Mouse (Mus musculus) kidney, embryonic 16.5 days (tissue): ENCODE measurements around the gene Spaca9. TPM values are rescaled to one million over a fixed set of nuclear protein-coding genes. Genes with fewer than 3 reads are reported as not detected.

Experiments
- ATAC-seq: fragments of 200-750 bp; cut with Nextera tagmentation; 2 replicates; pipeline ENCODE4 v1.8.0; 2017; ENCODE audit warnings: moderate TSS enrichment; ENCODE audit not compliant: low FRiP score, low TSS enrichment
- H3K27ac ChIP-seq: fragments of 300-500 bp; sonication (generic); 2 replicates; pipeline ENCODE4 v1.5.1; 2014; ENCODE audit warnings: low read length
- H3K27me3 ChIP-seq: fragments of 300-500 bp; sonication (generic); 2 replicates; pipeline ENCODE4 v1.6.1; 2014; ENCODE audit warnings: low read length, control low read depth, mixed read lengths; ENCODE audit not compliant: insufficient read depth
- H3K36me3 ChIP-seq: fragments of 300-500 bp; sonication (generic); 2 replicates; pipeline ENCODE4 v1.6.1; 2014; ENCODE audit warnings: low read length, control low read depth, mixed read lengths; ENCODE audit not compliant: insufficient read depth
- H3K4me1 ChIP-seq: fragments of 300-500 bp; sonication (generic); 2 replicates; pipeline ENCODE4 v1.6.1; 2014; ENCODE audit warnings: low read length, control low read depth, mixed read lengths; ENCODE audit not compliant: insufficient read depth
- H3K4me2 ChIP-seq: fragments of 300-500 bp; sonication (generic); replicated peaks from 2 replicates; pipeline ENCODE4 v1.6.1; 2014; ENCODE audit warnings: low read depth, low read length
- H3K4me3 ChIP-seq: fragments of 300-500 bp; sonication (generic); 2 replicates; pipeline ENCODE4 v1.5.1; 2014; ENCODE audit warnings: mild to moderate bottlenecking, low read length
- H3K9ac ChIP-seq: fragments of 300-500 bp; sonication (generic); replicated peaks from 2 replicates; pipeline ENCODE4 v1.6.1; 2014; ENCODE audit warnings: low read length
- H3K9me3 ChIP-seq: fragments of 300-500 bp; sonication (generic); 2 replicates; pipeline ENCODE4 v1.6.1; 2016; ENCODE audit warnings: low read length, control low read depth
- WGBS: fragments of 180-500 bp; shearing (Covaris S2); extraction: QIAGEN DNeasy Blood & Tissue Kit; methylation state at CpG from one replicate; pipeline ENCODE4 v1.1.7; 2014; 5-methylcytosine and 5-hydroxymethylcytosine counted together
- polyA plus RNA-seq: library from polyadenylated mRNA; unstranded; fragments of >200 nt; fragmentation: Nextera tagmentation; extraction: Ambion mirVana; gene quantifications from 2 replicates; pipeline ENCODE4 v1.2.1, GENCODE M21; 2015

Gene Spaca9
- 2.3 and 2.7 TPM in 2 replicates for polyA plus RNA-seq

DNA sequence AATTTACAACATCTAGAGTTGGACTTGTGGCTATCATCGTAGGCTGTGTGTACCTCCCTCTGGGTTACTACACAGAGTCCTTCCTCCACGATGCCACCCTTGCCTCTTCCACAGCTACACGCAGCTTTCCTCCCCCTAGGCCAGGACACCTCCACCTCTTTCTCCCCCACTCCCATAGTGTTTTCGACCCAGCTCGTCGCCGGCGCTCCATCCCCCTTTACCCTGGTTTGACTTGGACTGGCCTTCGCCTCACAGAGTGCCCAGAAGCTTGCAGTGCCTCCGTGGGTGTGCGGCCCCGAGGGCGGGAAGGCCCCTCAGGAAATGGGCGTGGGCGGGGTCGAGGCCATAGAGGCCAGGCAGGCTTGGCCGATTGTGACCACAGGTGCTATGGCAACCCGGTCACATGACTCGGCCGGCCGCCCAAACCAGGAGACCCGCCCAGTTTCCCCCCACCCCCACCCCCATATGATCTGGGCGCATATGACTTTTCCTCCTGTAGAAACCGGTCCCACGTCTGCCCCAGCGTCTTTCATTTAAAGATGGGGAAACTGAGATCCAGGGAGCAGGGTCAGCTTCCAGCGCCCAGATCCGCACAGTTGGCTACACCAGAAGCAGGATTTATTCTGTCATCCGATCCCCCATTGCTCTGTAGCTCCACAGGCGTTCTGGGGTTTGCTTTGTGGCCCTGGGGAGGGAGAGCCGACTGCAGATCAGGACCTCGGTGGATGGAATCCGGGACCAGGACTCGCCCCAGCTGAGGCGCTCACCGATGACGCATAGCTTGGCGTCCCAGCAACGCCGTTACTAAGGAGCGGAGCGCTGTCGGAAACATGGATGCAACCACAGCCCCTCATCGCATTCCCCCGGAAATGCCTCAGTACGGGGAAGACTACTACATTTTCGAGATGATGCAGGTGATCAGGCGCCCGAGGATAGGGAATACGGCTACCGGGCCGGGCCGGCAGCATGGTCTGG lies at the start of gene Spaca9, which contains the start of gene Ak8:
Gene Spaca9, minus strand, starts transcription at position 367 of the 975 bp plus-strand sequence.
Gene Ak8, plus strand, starts transcription at position 804 of the 975 bp plus-strand sequence.
- peaks cover 19% of the 10 kb centered on the region for H3K4me1 ChIP-seq
- H3K4me2 ChIP-seq: peak within 1 kb of the TSS; percentile 92
- ATAC-seq: peak; percentile 91
- H3K27me3 ChIP-seq: no peaks in the 10 kb centered on the region
- H3K36me3 ChIP-seq: no peaks in the 10 kb centered on the region
- peak within 1 kb of the TSS; percentile 79 for H3K27ac ChIP-seq
- H3K4me3 ChIP-seq: peak within 1 kb of the TSS; percentile 65
- H3K9me3 ChIP-seq: no peaks in the 10 kb centered on the region
- H3K9ac ChIP-seq: peak within 1 kb of the TSS; percentile 78
- WGBS: under 1% methylated on average over 53 of the region's 53 CpGs

DNA sequence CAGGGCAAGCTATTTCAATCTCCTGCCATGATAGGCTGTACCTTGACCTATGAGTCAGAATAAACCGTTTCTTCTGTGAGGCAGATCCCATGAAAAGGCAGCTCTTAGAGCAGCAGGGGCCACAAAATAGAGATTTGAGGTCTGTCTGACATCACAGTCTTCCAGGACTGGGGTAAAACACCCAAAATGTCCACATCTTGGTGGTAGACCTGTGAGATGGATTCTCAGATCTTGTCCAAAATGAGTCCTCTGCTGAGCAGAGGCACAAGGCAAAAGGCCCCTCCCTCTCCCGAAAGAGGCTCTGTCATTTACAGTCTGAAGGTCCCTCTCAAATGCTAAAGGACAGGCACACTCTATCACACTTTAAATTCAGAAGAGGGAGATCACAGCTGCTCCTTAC lies 48.2 kb upstream of the Spaca9 start:
- Histone ChIP-seq H3K27ac (no peak overlapping the region), H3K4me3 (no peak overlapping the region), H3K27me3 (peaks cover 25% of the 10 kb centered on the region), H3K9me3 (no peaks in the 10 kb centered on the region), H3K9ac (no peak overlapping the region), H3K4me2 (no peak overlapping the region), H3K36me3 (no peaks in the 10 kb centered on the region), H3K4me1 (peaks cover 18% of the 10 kb centered on the region)
- ATAC-seq: no peak
- WGBS: 89% methylated on average over 2 of the region's 2 CpGs

DNA sequence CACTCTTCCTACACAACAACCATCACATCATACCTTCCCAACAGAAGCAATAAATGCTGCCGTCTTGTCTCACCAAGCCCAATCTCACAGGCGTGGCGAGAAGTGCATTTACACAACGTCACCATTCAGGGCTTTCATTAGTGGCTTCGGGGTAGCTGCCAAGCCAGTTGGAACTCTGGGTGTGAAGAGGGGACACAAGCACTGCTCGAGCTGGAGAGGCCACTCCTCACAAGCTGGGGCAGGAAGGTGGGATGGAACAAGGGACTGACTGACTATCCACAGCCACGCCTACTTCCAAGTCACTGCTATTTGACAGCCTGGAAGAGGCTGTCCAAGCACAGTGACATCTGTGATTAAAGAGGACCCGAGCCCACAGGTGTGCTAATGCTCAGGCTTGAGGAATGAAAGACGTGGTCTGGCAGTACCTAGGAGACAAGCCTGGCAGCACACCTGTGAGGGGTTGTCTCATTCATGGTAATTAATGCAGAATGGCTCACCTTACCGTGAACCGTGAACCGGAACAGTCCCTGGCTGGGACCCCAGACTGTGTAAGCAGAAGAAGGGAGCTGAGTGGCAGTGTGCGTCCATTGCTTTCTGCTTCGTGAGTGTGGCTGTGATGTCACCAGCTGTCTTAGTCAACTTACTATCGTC lies 47.3 kb upstream of the Spaca9 start:
- 54% methylated on average over 15 of the region's 15 CpGs for WGBS
- H3K4me2 ChIP-seq: no peak overlapping the region
- no peak overlapping the region for H3K4me3 ChIP-seq
- H3K36me3 ChIP-seq: no peaks in the 10 kb centered on the region
- peaks cover 20% of the 10 kb centered on the region for H3K27me3 ChIP-seq
- no peak overlapping the region for H3K27ac ChIP-seq
- no peak overlapping the region for H3K9ac ChIP-seq
- ATAC-seq: no peak
- no peaks in the 10 kb centered on the region for H3K9me3 ChIP-seq
- peaks cover 12% of the 10 kb centered on the region for H3K4me1 ChIP-seq

DNA sequence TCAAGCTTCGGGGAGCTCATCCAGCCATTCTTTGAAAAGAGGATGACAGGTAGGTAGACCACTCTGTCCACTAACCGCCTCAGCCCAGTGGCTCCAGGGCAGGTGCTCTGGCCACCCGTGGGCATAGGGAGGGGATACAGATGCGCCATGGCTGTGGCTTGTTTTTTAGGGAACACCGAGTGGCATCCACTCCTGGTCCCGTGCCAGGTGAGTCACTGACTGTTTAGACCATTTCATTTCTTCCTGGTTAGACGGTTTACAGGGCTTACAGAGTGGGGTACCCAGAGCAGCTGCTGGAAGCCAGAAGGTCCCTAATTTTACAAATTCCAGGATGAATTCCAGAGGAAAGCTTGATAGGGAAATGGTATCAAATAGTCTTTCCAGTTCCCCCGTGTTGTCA lies 43.2 kb upstream of the Spaca9 start:
- Histone ChIP-seq H3K9me3 (no peaks in the 10 kb centered on the region), H3K27ac (no peak overlapping the region), H3K4me1 (no peaks in the 10 kb centered on the region), H3K27me3 (no peaks in the 10 kb centered on the region), H3K4me3 (no peak overlapping the region), H3K36me3 (no peaks in the 10 kb centered on the region), H3K4me2 (no peak overlapping the region), H3K9ac (no peak overlapping the region)
- no peak for ATAC-seq
- WGBS: 79% methylated on average over 8 of the region's 8 CpGs

DNA sequence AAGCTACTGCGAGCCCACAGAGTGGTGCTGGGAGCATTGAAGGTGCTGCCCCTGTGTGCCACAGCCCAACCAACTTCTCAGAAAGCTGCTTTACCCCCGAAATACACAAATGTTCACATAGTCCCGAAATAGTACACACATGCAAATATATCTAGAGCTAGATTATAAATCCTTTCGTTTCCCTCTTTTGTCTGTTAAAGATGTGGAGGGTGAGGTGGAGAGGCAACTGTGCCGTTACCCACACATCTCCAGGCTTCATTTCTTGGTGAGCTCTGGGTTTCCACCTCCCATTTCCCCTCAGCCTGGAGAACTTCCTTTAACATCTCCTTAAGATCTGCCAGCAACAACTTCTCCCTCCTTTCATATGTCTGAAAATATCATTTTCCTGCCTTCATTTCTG lies 40.6 kb upstream of the Spaca9 start:
- ATAC-seq: no peak
- Histone ChIP-seq H3K4me3 (no peak overlapping the region), H3K9me3 (no peaks in the 10 kb centered on the region), H3K9ac (no peak overlapping the region), H3K27me3 (no peaks in the 10 kb centered on the region), H3K36me3 (no peaks in the 10 kb centered on the region), H3K4me1 (no peaks in the 10 kb centered on the region), H3K4me2 (no peak overlapping the region), H3K27ac (no peak overlapping the region)
- WGBS: 78% methylated on average over 5 of the region's 5 CpGs

DNA sequence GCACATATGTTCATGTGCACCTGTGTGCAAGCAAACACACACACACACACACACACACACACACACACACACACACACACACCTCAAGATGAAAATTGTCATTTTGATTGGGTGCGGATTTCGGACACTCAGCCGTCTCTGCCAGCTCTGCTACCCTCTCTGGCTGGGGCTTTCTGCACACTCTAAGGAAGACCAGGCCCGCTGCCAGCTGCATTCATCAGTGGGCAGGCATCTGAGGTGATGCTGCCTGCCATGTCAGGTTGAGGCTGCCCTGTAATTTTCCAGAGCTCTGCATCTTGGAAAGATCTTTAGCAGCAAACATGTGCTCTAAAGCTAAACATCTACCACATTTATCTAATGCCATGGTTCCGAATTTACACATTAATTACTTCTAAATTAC lies 37.6 kb upstream of the Spaca9 start:
- H3K27ac ChIP-seq: no peak overlapping the region
- WGBS: 79% methylated on average over 5 of the region's 5 CpGs
- no peaks in the 10 kb centered on the region for H3K27me3 ChIP-seq
- H3K9ac ChIP-seq: no peak overlapping the region
- H3K9me3 ChIP-seq: no peaks in the 10 kb centered on the region
- no peaks in the 10 kb centered on the region for H3K4me1 ChIP-seq
- H3K4me3 ChIP-seq: no peak overlapping the region
- H3K36me3 ChIP-seq: no peaks in the 10 kb centered on the region
- no peak overlapping the region for H3K4me2 ChIP-seq
- no peak for ATAC-seq

DNA sequence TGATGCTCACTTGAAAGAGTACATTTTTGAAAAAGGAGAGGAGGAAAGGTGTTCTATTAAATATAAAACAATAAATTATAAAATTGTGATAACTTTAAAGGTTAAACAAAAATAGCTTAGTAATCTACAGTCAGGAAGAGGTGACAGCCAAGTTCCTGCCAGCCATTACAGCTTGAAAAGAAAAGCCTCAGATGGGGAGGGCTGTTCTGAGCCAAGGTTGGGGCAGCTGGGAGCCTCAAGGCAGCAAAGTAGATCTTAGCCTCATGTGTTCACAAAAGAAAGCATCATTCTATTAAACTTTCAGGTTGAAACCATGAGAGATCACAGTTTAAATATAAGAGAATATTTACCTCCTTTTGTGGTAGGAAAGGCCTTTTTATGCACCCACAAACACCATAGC lies 31.1 kb upstream of the Spaca9 start:
- H3K9ac ChIP-seq: no peak overlapping the region
- no peaks in the 10 kb centered on the region for H3K27me3 ChIP-seq
- 0 out of 2 replicates have a peak, but pooled peaks cover 3% of the 10 kb centered on the region for H3K4me1 ChIP-seq
- no peak overlapping the region for H3K27ac ChIP-seq
- H3K36me3 ChIP-seq: no peaks in the 10 kb centered on the region
- no peak overlapping the region for H3K4me2 ChIP-seq
- H3K4me3 ChIP-seq: no peak overlapping the region
- no peak for ATAC-seq
- no peaks in the 10 kb centered on the region for H3K9me3 ChIP-seq

DNA sequence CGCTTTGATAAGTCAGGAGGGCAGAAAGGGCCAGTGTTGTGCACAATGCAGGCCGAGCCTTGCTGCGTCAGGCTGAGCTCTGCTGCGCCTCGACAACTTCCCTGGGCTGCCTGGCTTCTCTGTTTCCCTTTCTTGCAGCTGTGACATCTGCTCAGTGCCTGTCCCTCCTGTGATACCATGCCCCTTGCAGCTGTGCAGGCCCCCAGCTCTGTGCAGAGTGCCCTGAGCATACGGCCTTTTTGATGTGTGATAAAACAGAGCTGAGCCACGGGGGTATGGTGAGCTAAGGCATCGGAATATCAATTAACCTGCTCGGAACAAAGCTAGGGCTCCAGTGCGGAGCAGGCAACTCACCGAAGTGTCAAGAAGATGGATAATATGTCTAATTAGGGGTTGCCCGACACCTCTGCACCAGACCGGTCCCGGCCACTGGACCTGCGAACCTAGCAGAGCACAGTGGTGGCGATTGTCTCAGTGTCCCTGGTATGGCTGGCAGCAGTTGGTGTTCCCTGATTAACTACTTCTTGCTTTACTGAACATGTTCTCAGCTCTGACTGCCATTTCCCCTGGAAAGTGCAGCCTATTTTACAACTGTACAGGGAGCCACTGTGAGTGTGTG lies 28.4 kb upstream of the Spaca9 start:
- no peak for ATAC-seq
- no peak overlapping the region for H3K4me2 ChIP-seq
- WGBS: 23% methylated on average over 16 of the region's 16 CpGs
- H3K4me3 ChIP-seq: no peak overlapping the region
- H3K36me3 ChIP-seq: no peaks in the 10 kb centered on the region
- no peak overlapping the region for H3K9ac ChIP-seq
- no peaks in the 10 kb centered on the region for H3K27me3 ChIP-seq
- H3K4me1 ChIP-seq: 0 out of 2 replicates have a peak, but pooled peaks cover 3% of the 10 kb centered on the region
- H3K27ac ChIP-seq: no peak overlapping the region
- no peaks in the 10 kb centered on the region for H3K9me3 ChIP-seq

DNA sequence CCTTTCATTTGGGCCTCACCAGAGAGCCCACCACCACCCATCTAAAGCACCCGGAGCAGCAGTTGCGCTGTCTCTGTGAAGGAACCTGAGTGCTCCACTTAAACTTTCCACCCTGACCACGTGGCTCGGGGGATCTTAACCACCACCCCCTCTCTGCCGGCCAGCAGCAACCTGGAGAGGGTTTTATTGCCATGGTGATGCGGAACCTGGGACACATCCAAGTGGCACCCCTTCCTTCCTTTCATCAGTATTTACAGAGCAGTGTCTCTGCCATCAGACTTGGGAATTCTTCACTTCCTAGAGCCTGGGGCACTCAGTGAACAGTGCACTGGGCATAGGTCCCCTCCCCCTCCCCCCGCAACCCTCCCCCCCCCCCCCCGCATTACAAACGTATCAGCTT lies 24.4 kb upstream of the Spaca9 start:
- ATAC-seq: no peak
- H3K27me3 ChIP-seq: no peaks in the 10 kb centered on the region
- H3K36me3 ChIP-seq: no peaks in the 10 kb centered on the region
- no peaks in the 10 kb centered on the region for H3K9me3 ChIP-seq
- H3K4me1 ChIP-seq: 0 out of 2 replicates have a peak, but pooled peaks cover 3% of the 10 kb centered on the region
- no peak overlapping the region for H3K4me2 ChIP-seq
- no peak overlapping the region for H3K4me3 ChIP-seq
- H3K27ac ChIP-seq: no peak overlapping the region
- WGBS: 45% methylated on average over 9 of the region's 9 CpGs
- H3K9ac ChIP-seq: no peak overlapping the region
